Mouse (Mus musculus): Measurements from ENCODE around the gene Atp11b. TPM values are rescaled to one million over a fixed set of nuclear protein-coding genes. Genes with fewer than 3 reads are reported as not detected.

Atp11b gene
- polyA plus RNA-seq, 1 experiment from 2014 or later = 34.0 TPM

DNA sequence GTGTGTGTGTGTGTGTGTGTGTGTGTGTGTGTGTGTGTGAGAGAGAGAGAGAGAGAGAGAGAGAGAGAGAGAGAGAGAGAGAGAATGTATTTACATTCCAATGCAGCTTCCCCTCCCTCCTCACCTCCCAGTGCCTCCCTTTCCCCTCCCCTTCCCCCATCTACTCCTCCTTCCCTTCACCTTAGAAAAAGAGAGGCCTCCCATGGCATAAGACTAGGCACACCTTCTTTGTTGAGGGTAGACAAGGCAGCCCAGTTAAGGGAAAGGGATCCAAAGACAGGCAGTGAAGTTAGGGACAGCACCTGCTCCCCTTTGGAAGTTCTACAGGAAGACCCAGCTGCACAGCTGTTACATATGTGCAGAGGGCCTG is 21.1 kb upstream of the Atp11b start:
- no peaks in the 10 kb centered on the region for H3K27me3 ChIP-seq
- H3K9me3 ChIP-seq (replicated peaks) = peaks cover 3% of the 10 kb centered on the region; the same call in 1 of the 2 replicates
- no peaks in the 10 kb centered on the region for H3K4me1 ChIP-seq
- H3K27ac ChIP-seq = no peak overlapping the region
- no peak overlapping the region for H3K4me3 ChIP-seq
- no peak overlapping the region for H3K9ac ChIP-seq
- no peak for ATAC-seq (ENCODE audit: low FRiP score)
- H3K4me2 ChIP-seq (replicated peaks) = no peak overlapping the region
- no peaks in the 10 kb centered on the region for H3K36me3 ChIP-seq

DNA sequence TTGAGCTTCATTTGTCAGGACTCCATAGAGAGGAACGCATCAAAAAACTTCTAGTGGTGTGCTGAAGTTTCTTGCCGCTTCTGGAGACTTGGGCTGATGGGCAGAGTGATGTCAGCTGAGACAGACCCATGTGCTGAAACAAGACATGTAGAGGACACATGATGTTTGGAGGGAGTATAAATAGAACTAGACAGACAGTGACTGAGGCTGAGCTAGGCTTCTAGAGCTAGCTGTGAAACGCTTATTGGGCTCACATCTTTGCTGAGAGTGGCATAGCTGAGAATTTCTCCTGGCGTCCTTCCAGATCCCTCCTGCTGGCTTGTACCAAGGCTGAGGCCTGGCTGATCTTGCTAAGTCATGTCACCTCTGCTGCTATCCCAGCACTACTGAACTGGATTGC is 19.4 kb upstream of the Atp11b start:
- WGBS = 80% methylated on average over 4 of the region's 4 CpGs

DNA sequence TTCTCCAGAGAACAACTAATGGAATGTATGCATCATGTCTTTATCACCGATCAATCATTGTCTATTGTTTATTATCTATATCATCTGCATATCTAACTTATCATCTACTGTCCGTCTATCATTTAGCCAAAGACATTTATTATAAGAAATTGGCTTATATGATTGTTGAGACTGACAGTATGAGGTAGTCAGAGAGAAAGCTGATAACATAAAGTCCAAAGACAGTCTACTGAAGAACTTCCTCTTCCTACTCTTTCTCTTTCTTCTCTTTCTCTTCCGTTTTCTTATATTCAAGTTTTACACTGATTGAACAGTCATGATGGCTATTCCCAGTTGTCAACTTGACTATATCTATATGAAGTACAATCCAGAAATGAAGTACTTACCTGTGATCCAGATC is 15.8 kb upstream of the Atp11b start:
- H3K36me3 ChIP-seq = no peaks in the 10 kb centered on the region
- H3K27ac ChIP-seq = no peak overlapping the region
- no peak overlapping the region for H3K9ac ChIP-seq
- H3K4me3 ChIP-seq = no peak overlapping the region
- ATAC-seq (ENCODE audit: low FRiP score) = no peak
- H3K27me3 ChIP-seq = no peaks in the 10 kb centered on the region
- 89% methylated on average over 3 of the region's 3 CpGs for WGBS
- H3K4me1 ChIP-seq = no peaks in the 10 kb centered on the region
- peaks cover 3% of the 10 kb centered on the region; the same call in 1 of the 2 replicates for H3K9me3 ChIP-seq (replicated peaks)
- H3K4me2 ChIP-seq (replicated peaks) = no peak overlapping the region

More for the DNA sequence above, 19.4 kb upstream of the Atp11b start:
- no peak overlapping the region for H3K27ac ChIP-seq
- H3K4me2 ChIP-seq (replicated peaks) = no peak overlapping the region
- no peak overlapping the region for H3K9ac ChIP-seq
- H3K9me3 ChIP-seq (replicated peaks) = peaks cover 3% of the 10 kb centered on the region; the same call in 1 of the 2 replicates
- no peaks in the 10 kb centered on the region for H3K36me3 ChIP-seq
- H3K4me3 ChIP-seq = no peak overlapping the region
- H3K27me3 ChIP-seq = no peaks in the 10 kb centered on the region
- ATAC-seq (ENCODE audit: low FRiP score) = no peak
- no peaks in the 10 kb centered on the region for H3K4me1 ChIP-seq

DNA sequence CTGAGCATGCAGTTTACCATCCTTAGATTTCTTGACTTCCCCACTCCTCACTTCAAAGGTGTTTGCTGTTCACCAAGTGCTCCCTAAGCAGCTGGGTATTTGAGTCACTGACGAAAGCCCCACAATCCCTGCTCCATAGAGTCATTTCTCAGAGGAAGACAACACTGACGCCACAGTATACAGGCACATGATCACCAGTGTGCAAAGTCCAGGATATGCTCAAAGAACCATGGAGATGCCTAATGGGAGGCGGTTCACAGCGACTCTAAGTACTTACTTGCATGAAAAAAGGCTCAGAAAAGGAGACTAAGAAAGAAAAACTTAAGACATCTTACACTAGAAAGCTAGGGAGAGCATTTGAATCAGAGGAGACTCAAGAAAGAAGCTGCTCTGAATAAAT is 8.9 kb upstream of the Atp11b start:
- H3K4me2 ChIP-seq (replicated peaks) = no peak overlapping the region
- no peak overlapping the region for H3K27ac ChIP-seq
- H3K27me3 ChIP-seq = no peaks in the 10 kb centered on the region
- H3K9me3 ChIP-seq (replicated peaks) = no peaks in the 10 kb centered on the region
- no peaks in the 10 kb centered on the region for H3K36me3 ChIP-seq
- no peaks in the 10 kb centered on the region for H3K4me1 ChIP-seq
- no peak overlapping the region for H3K4me3 ChIP-seq
- no peak overlapping the region for H3K9ac ChIP-seq
- no peak for ATAC-seq (ENCODE audit: low FRiP score)
- WGBS = 57% methylated on average over 4 of the region's 4 CpGs

DNA sequence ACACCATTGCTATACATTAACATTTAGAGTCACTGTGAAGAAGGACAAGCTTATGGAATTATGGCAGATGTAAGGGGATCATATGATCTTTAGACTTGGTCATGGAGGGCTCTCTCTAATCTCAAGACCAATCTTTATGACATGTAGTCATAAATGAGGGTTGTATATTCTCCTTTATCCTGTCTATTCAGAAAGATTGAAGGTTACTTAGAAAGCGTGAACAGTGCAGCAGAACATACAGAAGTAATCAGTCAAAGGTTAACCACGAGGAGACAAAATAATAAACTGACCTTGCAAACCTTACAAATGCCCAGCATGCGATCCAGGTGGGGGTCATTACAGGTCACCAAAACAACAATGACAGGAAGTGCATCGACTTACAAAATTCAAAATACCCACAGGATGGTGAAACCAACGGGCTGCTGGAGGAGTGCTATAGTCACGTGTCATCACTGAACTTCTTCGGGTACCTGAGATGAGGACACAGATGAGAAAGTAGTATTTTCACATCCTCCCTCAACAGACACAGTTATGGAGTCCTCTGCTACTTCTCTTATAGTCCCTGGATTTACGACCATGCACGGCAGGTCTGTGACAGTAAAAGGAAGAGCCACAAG is 7.0 kb upstream of the Atp11b start:
- no peak overlapping the region for H3K27ac ChIP-seq
- WGBS = 66% methylated on average over 9 of the region's 9 CpGs
- no peaks in the 10 kb centered on the region for H3K27me3 ChIP-seq
- no peak overlapping the region for H3K4me2 ChIP-seq (replicated peaks)
- no peaks in the 10 kb centered on the region for H3K36me3 ChIP-seq
- no peak overlapping the region for H3K9ac ChIP-seq
- H3K4me3 ChIP-seq = no peak overlapping the region
- H3K9me3 ChIP-seq (replicated peaks) = no peaks in the 10 kb centered on the region
- H3K4me1 ChIP-seq = no peaks in the 10 kb centered on the region
- ATAC-seq (ENCODE audit: low FRiP score) = no peak

DNA sequence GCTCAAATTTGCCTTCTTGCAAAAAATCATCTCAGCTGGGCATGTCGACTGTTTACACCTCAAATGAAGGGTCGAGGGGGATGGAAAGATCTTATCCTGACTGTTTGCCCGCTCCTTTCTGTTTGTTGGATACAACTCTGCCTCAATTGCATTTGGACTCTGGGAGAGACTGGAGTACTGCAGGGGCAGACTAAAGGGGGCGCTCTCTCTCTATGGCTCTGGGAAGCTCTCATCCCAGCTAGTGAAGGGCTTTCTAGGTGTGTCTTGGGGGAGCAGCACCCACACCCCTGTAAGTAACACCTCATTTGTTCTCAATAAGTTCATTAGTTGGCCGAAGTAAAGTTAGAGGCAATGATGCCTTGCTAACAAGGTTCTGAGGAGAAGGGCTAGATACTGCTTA is 3.6 kb upstream of the Atp11b start:
- 55% methylated on average over 5 of the region's 5 CpGs for WGBS
- Histone ChIP-seq H3K4me1 (no peaks in the 10 kb centered on the region; the same call in 1 of the 2 replicates), H3K4me2 (replicated peaks) (no peak overlapping the region), H3K27ac (no peak overlapping the region), H3K9me3 (replicated peaks) (no peaks in the 10 kb centered on the region), H3K27me3 (no peaks in the 10 kb centered on the region), H3K4me3 (no peak overlapping the region), H3K9ac (no peak overlapping the region), H3K36me3 (no peaks in the 10 kb centered on the region)
- ATAC-seq (ENCODE audit: low FRiP score) = no peak

DNA sequence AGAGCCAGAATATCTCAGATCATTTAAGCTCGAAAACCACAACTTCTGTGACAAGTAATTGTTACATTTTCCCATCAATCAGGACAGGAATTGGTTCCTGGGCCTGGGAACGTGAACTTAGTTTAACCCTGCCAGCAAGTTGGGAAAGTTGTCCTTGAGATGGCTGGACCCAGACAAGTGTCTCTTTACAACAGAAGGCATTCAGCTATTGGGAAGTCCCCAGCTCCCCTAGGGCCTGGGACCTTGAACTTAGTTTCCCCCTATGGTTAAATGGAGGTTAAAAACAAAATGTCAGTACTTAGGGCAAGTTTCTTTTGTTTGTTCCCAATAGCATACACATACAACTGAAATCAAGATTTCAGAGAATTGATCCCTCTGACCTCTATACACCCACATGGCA is 2.2 kb upstream of the Atp11b start:
- Histone ChIP-seq H3K4me3 (no peak overlapping the region), H3K27me3 (no peaks in the 10 kb centered on the region), H3K27ac (no peak overlapping the region), H3K9ac (no peak overlapping the region), H3K9me3 (replicated peaks) (no peaks in the 10 kb centered on the region), H3K4me2 (replicated peaks) (no peak overlapping the region), H3K4me1 (peaks cover 3% of the 10 kb centered on the region; the same call in 1 of the 2 replicates), H3K36me3 (no peaks in the 10 kb centered on the region)
- 45% methylated on average over 2 of the region's 2 CpGs for WGBS
- ATAC-seq (ENCODE audit: low FRiP score) = no peak

DNA sequence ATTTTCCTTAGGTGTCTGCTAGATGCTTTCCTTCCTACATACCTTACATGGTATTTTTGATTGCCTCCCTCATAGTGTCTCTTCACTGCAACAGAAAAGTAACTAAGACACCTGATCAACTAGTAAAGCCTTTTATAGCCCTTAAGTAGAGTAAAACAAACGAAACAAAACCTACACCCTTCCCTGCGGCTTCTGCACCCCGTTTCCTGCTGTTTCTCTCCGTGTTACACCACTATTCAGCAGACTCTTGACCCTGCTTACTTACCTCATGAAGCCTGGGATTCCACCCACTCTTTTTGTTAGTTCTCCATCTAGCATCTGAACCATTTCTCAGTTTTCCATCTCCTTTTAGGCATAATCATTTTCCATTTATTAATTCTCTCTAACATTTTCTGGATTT is 8.8 kb downstream of the Atp11b start:
- Histone ChIP-seq H3K4me2 (replicated peaks) (no peak overlapping the region), H3K36me3 (no peaks in the 10 kb centered on the region), H3K4me3 (no peak overlapping the region), H3K4me1 (no peaks in the 10 kb centered on the region), H3K9ac (no peak overlapping the region), H3K9me3 (replicated peaks) (no peaks in the 10 kb centered on the region), H3K27ac (no peak overlapping the region), H3K27me3 (no peaks in the 10 kb centered on the region)
- WGBS = 66% methylated on average over 4 of the region's 4 CpGs
- no peak for ATAC-seq (ENCODE audit: low FRiP score)

DNA sequence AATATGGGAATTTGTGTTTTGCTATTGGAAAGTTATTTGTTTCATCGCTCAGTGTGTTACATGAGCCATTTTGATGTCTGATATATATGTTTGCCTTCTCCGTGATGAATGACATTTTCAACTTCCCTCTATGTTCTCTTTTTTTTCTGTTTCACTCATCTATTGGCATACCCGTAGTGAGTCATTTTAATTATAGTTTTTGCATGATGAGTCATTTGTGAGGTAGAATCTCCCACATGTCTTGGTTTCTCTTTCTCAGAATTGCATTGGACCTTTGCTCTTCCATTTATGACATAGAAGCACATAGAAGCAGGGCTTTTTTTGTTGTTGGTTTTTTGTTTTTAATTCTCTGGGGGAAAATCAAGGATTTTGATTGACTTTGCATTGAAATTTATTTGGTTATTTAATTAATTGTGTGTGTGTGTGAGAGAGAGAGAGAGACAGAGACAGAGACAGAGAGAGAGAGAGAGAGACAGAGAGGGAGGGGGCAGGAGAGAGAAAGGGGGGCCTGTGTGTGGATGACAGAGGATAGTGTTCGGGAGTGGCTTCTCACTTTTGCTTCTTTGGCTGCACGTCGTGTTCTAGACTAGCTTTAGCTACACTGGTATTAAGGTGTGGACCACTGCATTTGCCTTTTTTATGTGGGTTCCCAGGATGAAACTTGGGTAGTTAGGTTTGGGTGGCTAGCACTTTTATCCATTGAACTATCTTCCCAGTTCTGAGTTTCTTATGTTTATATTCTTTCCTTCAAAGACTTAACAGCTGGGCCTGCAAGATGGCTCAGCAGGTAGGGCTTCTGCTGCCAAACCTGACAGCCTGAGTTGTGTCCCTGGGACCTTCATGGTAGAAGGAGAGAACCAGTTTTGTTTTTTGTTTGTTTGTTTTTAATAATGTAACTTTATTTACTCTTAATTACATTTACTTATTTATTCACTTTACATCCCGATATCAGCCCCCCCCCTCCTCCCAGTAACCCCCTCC is 11.0 kb downstream of the Atp11b start:
- Histone ChIP-seq H3K27me3 (no peaks in the 10 kb centered on the region), H3K36me3 (no peaks in the 10 kb centered on the region), H3K4me2 (replicated peaks) (no peak overlapping the region), H3K4me1 (no peaks in the 10 kb centered on the region), H3K27ac (no peak overlapping the region), H3K9me3 (replicated peaks) (peaks cover 4% of the 10 kb centered on the region; the same call in 1 of the 2 replicates), H3K4me3 (no peak overlapping the region), H3K9ac (no peak overlapping the region)
- ATAC-seq (ENCODE audit: low FRiP score) = no peak
- 81% methylated on average over 7 of the region's 7 CpGs for WGBS

DNA sequence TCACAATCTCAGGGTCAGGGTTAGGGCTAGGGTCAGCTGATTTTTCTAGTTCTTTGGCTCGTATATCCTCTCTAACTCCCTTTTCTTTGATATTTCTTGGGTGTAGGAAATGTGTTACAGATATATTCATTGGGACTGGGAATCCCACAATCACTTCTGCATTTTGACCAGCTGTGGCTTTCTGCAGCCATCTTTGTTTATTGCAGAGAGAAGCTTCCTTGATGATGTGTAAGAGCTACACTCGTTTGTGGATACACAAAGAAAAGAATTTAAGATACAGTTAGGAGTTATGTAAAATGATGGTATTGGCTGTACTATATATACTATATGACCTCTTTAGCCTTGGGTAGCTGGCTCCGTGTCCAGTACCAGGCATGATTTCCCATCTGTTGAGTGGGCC is 25.8 kb downstream of the Atp11b start:
- Histone ChIP-seq H3K27me3 (no peaks in the 10 kb centered on the region), H3K9ac (no peak overlapping the region), H3K27ac (no peak overlapping the region), H3K4me2 (replicated peaks) (no peak overlapping the region), H3K9me3 (replicated peaks) (no peaks in the 10 kb centered on the region), H3K4me3 (no peak overlapping the region), H3K36me3 (no peaks in the 10 kb centered on the region), H3K4me1 (no peaks in the 10 kb centered on the region)
- WGBS = 88% methylated on average over 3 of the region's 3 CpGs
- no peak for ATAC-seq (ENCODE audit: low FRiP score)

DNA sequence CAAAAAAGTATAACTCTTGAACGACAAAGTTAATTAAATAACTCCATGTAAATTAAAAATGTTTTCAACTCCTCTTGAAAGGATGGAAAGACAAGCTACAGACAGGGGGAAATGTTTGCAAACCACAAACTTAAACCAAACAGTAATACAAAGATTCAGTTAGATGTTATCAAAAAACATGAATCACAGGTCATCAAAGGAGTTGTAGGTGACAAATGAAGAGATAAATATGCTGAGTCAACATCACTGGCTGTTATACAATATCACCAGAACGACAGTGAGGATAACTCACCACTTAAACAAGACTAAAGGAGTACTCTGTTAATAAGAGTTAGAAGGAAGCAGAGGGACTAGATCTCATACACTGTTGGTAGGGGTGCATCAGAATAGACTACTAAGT is 48.1 kb downstream of the Atp11b start:
- H3K27me3 ChIP-seq = no peaks in the 10 kb centered on the region
- no peak for ATAC-seq (ENCODE audit: low FRiP score)
- WGBS = 97% methylated on average over 2 of the region's 2 CpGs
- no peak overlapping the region for H3K4me3 ChIP-seq
- no peak overlapping the region for H3K4me2 ChIP-seq (replicated peaks)
- peaks cover 17% of the 10 kb centered on the region for H3K36me3 ChIP-seq
- H3K27ac ChIP-seq = no peak overlapping the region
- H3K9me3 ChIP-seq (replicated peaks) = no peaks in the 10 kb centered on the region
- H3K9ac ChIP-seq = no peak overlapping the region
- H3K4me1 ChIP-seq = no peaks in the 10 kb centered on the region

DNA sequence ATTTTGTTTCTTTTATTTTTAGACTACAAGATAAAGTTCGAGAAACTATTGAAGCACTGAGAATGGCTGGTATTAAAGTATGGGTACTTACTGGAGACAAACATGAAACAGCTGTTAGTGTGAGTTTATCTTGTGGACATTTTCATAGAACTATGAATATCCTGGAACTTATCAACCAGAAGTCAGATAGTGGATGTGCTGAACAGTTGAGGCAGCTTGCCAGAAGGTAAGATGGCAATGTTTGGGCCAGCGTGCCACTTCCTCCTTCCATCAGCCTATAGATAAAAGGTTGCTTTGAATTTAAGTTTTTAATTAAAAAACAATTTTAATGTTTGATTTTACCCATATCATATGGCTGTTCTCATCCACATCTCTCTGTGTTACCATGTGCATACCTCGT is 66.0 kb downstream of the Atp11b start:
- Histone ChIP-seq H3K9me3 (replicated peaks) (no peaks in the 10 kb centered on the region), H3K36me3 (peaks cover 18% of the 10 kb centered on the region), H3K9ac (no peak overlapping the region), H3K4me3 (no peak overlapping the region), H3K27ac (no peak overlapping the region), H3K4me1 (no peaks in the 10 kb centered on the region), H3K4me2 (replicated peaks) (no peak overlapping the region), H3K27me3 (no peaks in the 10 kb centered on the region)
- 94% methylated on average over 3 of the region's 3 CpGs for WGBS
- no peak for ATAC-seq (ENCODE audit: low FRiP score)

DNA sequence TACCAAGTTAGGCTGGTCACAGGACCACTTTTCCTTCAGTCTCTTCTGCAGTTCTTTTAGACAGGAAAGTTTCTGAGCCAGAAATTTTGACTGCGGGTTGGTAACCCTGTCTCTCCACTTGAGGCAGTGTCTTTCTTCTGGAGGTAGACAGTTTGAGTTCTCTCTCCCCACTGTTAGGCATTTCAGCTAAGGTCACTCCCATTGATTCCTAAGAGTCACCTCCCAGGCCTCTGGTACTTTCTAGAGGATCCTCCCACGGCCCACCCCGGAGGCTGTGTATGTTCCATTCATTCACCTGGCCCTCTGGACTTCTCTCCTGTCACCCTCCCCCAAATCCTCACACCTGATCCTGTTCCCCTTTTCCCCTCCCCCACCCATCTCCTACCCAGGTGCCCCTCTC is 68.1 kb downstream of the Atp11b start:
- H3K27me3 ChIP-seq = no peaks in the 10 kb centered on the region
- H3K27ac ChIP-seq = no peak overlapping the region
- H3K9me3 ChIP-seq (replicated peaks) = no peaks in the 10 kb centered on the region
- H3K9ac ChIP-seq = no peak overlapping the region
- no peak overlapping the region for H3K4me2 ChIP-seq (replicated peaks)
- no peak overlapping the region for H3K4me3 ChIP-seq
- no peak for ATAC-seq (ENCODE audit: low FRiP score)
- WGBS = 91% methylated on average over 3 of the region's 3 CpGs
- peaks cover 18% of the 10 kb centered on the region for H3K36me3 ChIP-seq
- H3K4me1 ChIP-seq = no peaks in the 10 kb centered on the region
